Mouse (Mus musculus) liver, postnatal 0 days (tissue): ENCODE measurements at regions not wholly inside any gene's neighbourhood (a gene's known extent, or its start where the extent isn't known, plus 50 kb on each side); places are given as distances from the start of the nearest gene placed in this dataset.

ENCODE experiments used
- CTCF ChIP-seq: sonication (generic); IDR thresholded peaks from 2 replicates; pipeline ENCODE4 v1.5.1; 2016; ENCODE audit warnings: antibody characterized with exemption, low read depth
- EP300 ChIP-seq: IDR thresholded peaks from 2 replicates; pipeline ENCODE4 v1.6.1; 2016; ENCODE audit warnings: antibody characterized with exemption, low read depth, mild to moderate bottlenecking

- TF ChIP-seq CTCF (no peak), EP300 (no peak)
Measured at GRCm38 (mm10) chr2:57567183-57567582, 329.7 kb downstream of the Gpd2 start.
